Mouse (Mus musculus): ENCODE data around the gene Plekhd1.

Gene Plekhd1

GRCm38 (mm10) chr12:80692269-80692972 is at the start of gene Plekhd1:
Gene Plekhd1, plus strand, starts transcription at chr12:80692591.
- peak; percentile 54 for DNase-seq (ENCODE audit: low spot score)

- peak; percentile 82 for DNase-seq (ENCODE audit: low spot score)
These were observed 49.4 kb upstream of the Plekhd1 start for GRCm38 (mm10) chr12:80642725-80643692.

GRCm38 (mm10) chr12:80643693-80644505 is 48.5 kb upstream of the Plekhd1 start, which contains the start of the genes Slc39a9 and Erh:
Gene Slc39a9, plus strand, starts transcription at chr12:80643883.
Gene Erh, minus strand, starts transcription at chr12:80644341.
- DNase-seq (ENCODE audit: low spot score): peak; percentile 92

- DNase-seq (ENCODE audit: low spot score): no peak
These were observed 47.9 kb upstream of the Plekhd1 start for GRCm38 (mm10) chr12:80644506-80644868.

- DNase-seq (ENCODE audit: low spot score): no peak
These were observed 46.0 kb upstream of the Plekhd1 start for GRCm38 (mm10) chr12:80646377-80646776.

- no peak for DNase-seq (ENCODE audit: low spot score)
These were observed 38.3 kb upstream of the Plekhd1 start for GRCm38 (mm10) chr12:80653951-80654658.

GRCm38 (mm10) chr12:80654659-80655025 is 37.7 kb upstream of the Plekhd1 start:
- no peak for DNase-seq (ENCODE audit: low spot score)

GRCm38 (mm10) chr12:80658661-80659060 is 33.7 kb upstream of the Plekhd1 start:
- no peak for DNase-seq (ENCODE audit: low spot score)

- DNase-seq (ENCODE audit: low spot score): no peak
These were observed 30.1 kb upstream of the Plekhd1 start for GRCm38 (mm10) chr12:80662322-80662721.

GRCm38 (mm10) chr12:80663935-80664334 is 28.5 kb upstream of the Plekhd1 start:
- no peak for DNase-seq (ENCODE audit: low spot score)

- no peak for DNase-seq (ENCODE audit: low spot score)
These were observed 24.0 kb upstream of the Plekhd1 start for GRCm38 (mm10) chr12:80668391-80668790.

- DNase-seq (ENCODE audit: low spot score): peak; percentile 65
These were observed 19.2 kb upstream of the Plekhd1 start for GRCm38 (mm10) chr12:80673170-80673569.

GRCm38 (mm10) chr12:80681340-80681739 is 11.1 kb upstream of the Plekhd1 start:
- no peak for DNase-seq (ENCODE audit: low spot score)

- no peak for DNase-seq (ENCODE audit: low spot score)
These were observed 8.8 kb upstream of the Plekhd1 start for GRCm38 (mm10) chr12:80683554-80683953.

GRCm38 (mm10) chr12:80684316-80684715 is 8.1 kb upstream of the Plekhd1 start:
- DNase-seq (ENCODE audit: low spot score): no peak

- DNase-seq (ENCODE audit: low spot score): peak; percentile 70
These were observed 4.6 kb upstream of the Plekhd1 start for GRCm38 (mm10) chr12:80687788-80688211.

- DNase-seq (ENCODE audit: low spot score): no peak
These were observed 2.7 kb upstream of the Plekhd1 start for GRCm38 (mm10) chr12:80689696-80690095.

- DNase-seq (ENCODE audit: low spot score): no peak
These were observed 710 bp upstream of the Plekhd1 start for GRCm38 (mm10) chr12:80691671-80692091.

GRCm38 (mm10) chr12:80693700-80694099 is 1.3 kb downstream of the Plekhd1 start:
- no peak for DNase-seq (ENCODE audit: low spot score)

- no peak for DNase-seq (ENCODE audit: low spot score)
These were observed 2.6 kb downstream of the Plekhd1 start for GRCm38 (mm10) chr12:80695004-80695403.

GRCm38 (mm10) chr12:80698526-80699143 is 6.2 kb downstream of the Plekhd1 start:
- DNase-seq (ENCODE audit: low spot score): no peak
